Mouse (Mus musculus) CH12.LX (cell line): ENCODE measurements at regions not wholly inside any gene's neighbourhood (a gene's known extent, or its start where the extent isn't known, plus 50 kb on each side); places are given as distances from the start of the nearest gene placed in this dataset.

Experiments
- BHLHE40 ChIP-seq: IDR thresholded peaks from 2 replicates; pipeline ENCODE4 v1.6.1; 2011; ENCODE audit warnings: mild to moderate bottlenecking, low read depth, low read length, improper control_type of control experiment
- CTCF ChIP-seq, 2 experiments: IDR thresholded peaks in 1 of 2; conservative IDR thresholded peaks in 1 of 2; 2 replicates each; pipeline ENCODE4 v1.5.1; 2011 to 2012; ENCODE audit warnings: low read depth in 2 of 2, low read length in 2 of 2, improper control_type of control experiment in 1 of 2, inconsistent platforms in 1 of 2, mild to moderate bottlenecking in 1 of 2, moderate library complexity in 1 of 2
- E2F4 ChIP-seq: IDR thresholded peaks from 2 replicates; pipeline ENCODE4 v1.6.1; 2011; ENCODE audit warnings: low read depth, low read length, improper control_type of control experiment; ENCODE audit not compliant: insufficient replicate concordance
- EP300 ChIP-seq: IDR thresholded peaks from 2 replicates; pipeline ENCODE4 v1.6.1; 2011; ENCODE audit warnings: low read length, improper control_type of control experiment
- MAX ChIP-seq: IDR thresholded peaks from 2 replicates; pipeline ENCODE4 v1.6.1; 2011; ENCODE audit warnings: low read length, improper control_type of control experiment
- MAZ ChIP-seq: IDR thresholded peaks from 2 replicates; pipeline ENCODE4 v1.6.1; 2012; ENCODE audit warnings: low read depth, mild to moderate bottlenecking, inconsistent platforms, low read length, improper control_type of control experiment, moderate library complexity
- POLR2A ChIP-seq: IDR thresholded peaks from 2 replicates; pipeline ENCODE4 v1.6.1; 2011; ENCODE audit warnings: low read depth, mild to moderate bottlenecking, improper control_type of control experiment, low read length
- RAD21 ChIP-seq: IDR thresholded peaks from 2 replicates; pipeline ENCODE4 v1.6.1; 2011; ENCODE audit warnings: low read depth, mild to moderate bottlenecking, low read length, improper control_type of control experiment, moderate library complexity
- USF1 ChIP-seq: IDR thresholded peaks from 2 replicates; pipeline ENCODE4 v1.6.1; 2014; ENCODE audit warnings: low read depth, mild to moderate bottlenecking, inconsistent platforms, low read length, improper control_type of control experiment

DNA sequence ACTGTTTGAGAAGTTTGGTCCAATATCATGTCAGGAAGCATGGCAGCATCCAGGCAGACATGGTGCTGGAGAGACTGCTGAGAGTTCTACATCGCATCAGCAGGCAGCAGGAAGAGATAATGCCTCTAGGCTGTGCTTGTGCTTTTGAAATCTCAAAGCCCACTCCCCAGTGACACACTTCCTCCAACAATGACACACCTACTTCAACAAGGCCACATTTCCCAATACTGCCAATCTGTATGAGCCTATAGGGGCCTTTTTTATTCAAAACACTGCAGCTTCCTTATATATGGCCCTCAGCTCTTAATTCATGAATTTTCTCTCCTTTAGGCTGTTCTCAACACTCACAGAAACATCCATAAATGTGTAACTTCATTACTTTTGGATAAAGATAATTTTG lies 97.4 kb upstream of the Inhba start:
- TF ChIP-seq CTCF (conservative IDR thresholded peaks at IDR 0.05 in 1 of 2, IDR thresholded peaks at IDR 0.05 in 1 of 2; ENCODE audit: low read depth in 2 of 2, low read length in 2 of 2) (no peak), POLR2A (no peak), MAX (no peak), MAZ (no peak), BHLHE40 (no peak), EP300 (no peak), RAD21 (no peak), USF1 (no peak), E2F4 (no peak)
